In the genomic region with DNA sequence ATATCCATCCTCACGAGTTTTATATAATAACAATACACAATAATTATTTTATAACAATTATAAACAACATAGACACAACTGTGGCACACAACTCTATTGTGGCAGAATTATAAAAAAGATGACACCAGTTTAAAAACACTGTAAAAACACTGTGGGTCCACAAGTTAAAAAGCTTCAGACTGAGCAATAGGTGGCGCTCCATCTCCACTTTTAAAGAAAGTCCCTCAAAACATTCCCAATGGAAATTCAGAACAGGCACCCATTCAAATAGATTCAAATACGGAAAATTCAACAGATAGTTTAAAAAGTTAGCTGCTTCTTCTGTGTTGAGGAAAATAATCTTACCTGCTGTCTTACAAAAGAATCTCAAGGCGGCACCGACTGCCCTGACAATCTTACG, we compare ENCODE assay signal across 11 mouse cellular contexts.
A peak's percentile ranks its signal among the peaks of the same experiment; 100 is the strongest.
DNase-seq lines count a peak whose midpoint lies in the region; ATAC-seq and TF ChIP-seq lines count a peak whose summit lies in the region.
"Had no signal": no experiment of that assay in that cellular context is flagged by ENCODE, and none has a peak within 500 bp of the region (broad histone marks: within the 10 kb centered on the region; RNA-seq: fewer than 3 reads in every experiment).

No protein-coding gene starts in this region.

- H3K36me3 ChIP-seq in forebrain, embryonic 12.5 days (replicated peaks) = no peaks in the 10 kb centered on the region
- H3K36me3 ChIP-seq: lung, embryonic 15.5 days had no signal

- peak; percentile 77 for TF ChIP-seq CTCF in gastrocnemius, adult 2 months (IDR thresholded peaks at IDR 0.05)

- WGBS in forebrain, embryonic 12.5 days = 50% methylated on average over 6 of the region's 6 CpGs

- no peaks in the 10 kb centered on the region for H3K27me3 ChIP-seq in forebrain, embryonic 12.5 days
- H3K27me3 ChIP-seq: lung, embryonic 15.5 days had no signal

- H3K4me2 ChIP-seq in forebrain, embryonic 12.5 days = no peak overlapping the region
- H3K4me2 ChIP-seq: lung, embryonic 15.5 days had no signal

- no peaks in the 10 kb centered on the region for H3K9me3 ChIP-seq in forebrain, embryonic 12.5 days
- H3K9me3 ChIP-seq: lung, embryonic 15.5 days had no signal

- ATAC-seq in megakaryocyte progenitor cell, adult 5-6 weeks (replicated peaks; ENCODE audit: poor library complexity) = no peak
- no peak for ATAC-seq in forebrain, embryonic 12.5 days (ENCODE audit: low FRiP score)
- ATAC-seq: inflammation-experienced regulatory T-cells, adult 6 months had no signal

- no peaks in the 10 kb centered on the region for H3K4me1 ChIP-seq in forebrain, embryonic 12.5 days

- no peak overlapping the region for H3K4me3 ChIP-seq in gastrocnemius, adult 2 months
- no peak overlapping the region for H3K4me3 ChIP-seq in forebrain, embryonic 12.5 days (replicated peaks)
- H3K4me3 ChIP-seq: lung, embryonic 15.5 days had no signal

- no peak for DNase-seq in gastrocnemius, adult 2 months
- no peak for DNase-seq in gastrocnemius, postnatal 10 days
- peak; percentile 27 for DNase-seq in left cerebral cortex, postnatal 4 days
- DNase-seq in left cerebral cortex, postnatal 36 days (ENCODE audit: low spot score in 2 of 2) = no peak
- peak; percentile 76 for DNase-seq in NIH3T3 (ENCODE audit: low read depth)
- peak; percentile 64 for DNase-seq in heart, postnatal 4 days
- DNase-seq: thymus, adult 2 months had no signal

- intact Hi-C loops in gastrocnemius, adult 2 months (cut with DNase I) = no loop called here
- intact Hi-C loops in left cerebral cortex, postnatal 4 days (cut with DNase I) = no loop called here
- intact Hi-C loops in left cerebral cortex, postnatal 36 days (cut with DNase I) = loop anchor here (5.0 kb wide), 1 partner anchor 33 kb away; no protein-coding TSS in a partner anchor

- H3K9ac ChIP-seq in forebrain, embryonic 12.5 days = no peak overlapping the region
- H3K9ac ChIP-seq: lung, embryonic 15.5 days had no signal

- H3K27ac ChIP-seq in gastrocnemius, adult 2 months = no peak overlapping the region
- no peak overlapping the region for H3K27ac ChIP-seq in forebrain, embryonic 12.5 days
- H3K27ac ChIP-seq: lung, embryonic 15.5 days had no signal

Comparison
In these comparisons a context has a peak if more than half of its experiments do, and no peak if none do; other contexts are left out.
1. DNase-seq: peak in left cerebral cortex, postnatal 4 days (single experiment), NIH3T3 (single experiment) and heart, postnatal 4 days (single experiment); none in gastrocnemius, adult 2 months (single experiment), gastrocnemius, postnatal 10 days (single experiment) and left cerebral cortex, postnatal 36 days (0 of 2).